Mouse (Mus musculus) neural tube, embryonic 11.5 days (tissue): ENCODE data around the gene Atp6v1g2. TPM values are rescaled to one million over a fixed set of nuclear protein-coding genes. Genes with fewer than 3 reads are reported as not detected.

Experiments used
- ATAC-seq: fragments of 200-750 bp; cut with Nextera tagmentation; 2 replicates; pipeline ENCODE4 v1.8.0; 2017; ENCODE audit warnings: moderate number of reproducible peaks, mild to moderate bottlenecking, moderate TSS enrichment, moderate library complexity; ENCODE audit not compliant: insufficient read depth, low FRiP score, low TSS enrichment
- DNase-seq: peaks from one replicate; pipeline ENCODE4 v3.0.0-alpha.2; 2015; ENCODE audit warnings: low spot score
- H3K27ac ChIP-seq: fragments of 300-500 bp; sonication (generic); 2 replicates; pipeline ENCODE4 v1.5.1; 2014; ENCODE audit warnings: low read depth, mild to moderate bottlenecking, low read length
- H3K27me3 ChIP-seq: fragments of 300-500 bp; sonication (generic); 2 replicates; pipeline ENCODE4 v1.6.1; 2014; ENCODE audit warnings: mild to moderate bottlenecking, low read length, mixed read lengths; ENCODE audit not compliant: control insufficient read depth, insufficient read depth
- H3K36me3 ChIP-seq: fragments of 300-500 bp; sonication (generic); 2 replicates; pipeline ENCODE4 v1.6.1; 2014; ENCODE audit warnings: mild to moderate bottlenecking, low read length, moderate library complexity, mixed read lengths; ENCODE audit not compliant: control insufficient read depth, insufficient read depth
- H3K4me1 ChIP-seq: fragments of 300-500 bp; sonication (generic); 2 replicates; pipeline ENCODE4 v1.6.1; 2014; ENCODE audit warnings: low read length, mixed read lengths; ENCODE audit not compliant: control insufficient read depth, insufficient read depth
- H3K4me2 ChIP-seq: fragments of 300-500 bp; sonication (generic); 2 replicates; pipeline ENCODE4 v1.6.1; 2014; ENCODE audit warnings: low read depth, mild to moderate bottlenecking, moderate library complexity
- H3K4me3 ChIP-seq: fragments of 300-500 bp; sonication (generic); 2 replicates; pipeline ENCODE4 v1.5.1; 2014; ENCODE audit warnings: low read depth, low read length
- H3K9ac ChIP-seq: fragments of 300-500 bp; sonication (generic); 2 replicates; pipeline ENCODE4 v1.6.1; 2014; ENCODE audit warnings: mild to moderate bottlenecking, low read length
- H3K9me3 ChIP-seq: fragments of 300-500 bp; sonication (generic); 2 replicates; pipeline ENCODE4 v1.6.1; 2016; ENCODE audit warnings: low read length; ENCODE audit not compliant: control insufficient read depth
- WGBS: fragments of 180-500 bp; shearing (Covaris S2); extraction: QIAGEN DNeasy Blood & Tissue Kit; methylation state at CpG from one replicate; pipeline ENCODE4 v1.1.7; 2014; 5-methylcytosine and 5-hydroxymethylcytosine counted together
- polyA plus RNA-seq: library from polyadenylated mRNA; unstranded; fragments of >200 nt; fragmentation: Nextera tagmentation; extraction: Ambion mirVana; gene quantifications from 2 replicates; pipeline ENCODE4 v1.2.1, GENCODE M21; 2014

Atp6v1g2 gene
- polyA plus RNA-seq, 1 experiment from 2014 or later = 16.8 TPM

DNA sequence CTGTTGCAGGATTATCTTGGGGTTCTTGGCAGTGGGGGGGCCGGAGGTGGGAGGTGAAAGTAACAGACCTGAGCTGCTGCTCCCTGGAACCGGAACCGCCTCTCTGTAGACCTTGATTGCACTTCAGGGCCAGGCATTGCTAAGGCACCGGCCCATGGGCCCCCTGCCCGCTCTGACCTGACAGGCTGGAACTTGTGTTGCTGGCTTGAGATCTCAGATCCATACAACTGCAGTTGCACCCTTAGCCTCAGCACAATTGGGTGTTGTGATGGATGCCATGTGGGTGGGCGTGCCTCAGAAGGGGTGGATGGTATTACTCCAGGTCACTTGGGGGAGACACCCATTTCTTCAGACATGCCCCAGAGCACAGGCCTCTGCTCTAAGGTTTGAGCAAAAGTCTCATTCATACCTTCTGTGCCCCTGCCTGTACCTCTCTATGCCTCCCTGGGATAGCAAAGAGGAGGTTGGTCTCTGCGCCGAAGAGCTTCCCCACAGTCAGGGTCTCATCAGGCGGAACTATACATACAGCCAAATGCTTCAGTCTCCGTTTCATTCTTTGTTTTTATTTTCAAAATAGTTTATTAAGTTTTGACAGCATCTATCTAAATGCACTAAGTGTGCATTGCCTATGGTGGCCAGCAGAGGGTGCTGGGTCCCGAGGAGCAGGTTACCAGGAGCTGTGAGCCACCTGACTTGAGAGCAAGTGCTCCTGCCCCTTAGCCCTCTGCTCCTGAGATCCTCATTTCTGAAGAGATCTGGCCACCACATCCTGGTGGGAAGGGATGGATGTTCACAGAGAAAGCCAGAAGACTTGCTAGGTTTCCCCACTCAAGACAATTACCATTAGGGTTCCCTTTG lies 21.0 kb downstream of the Atp6v1g2 start:
- peak; percentile 20; the same call in 1 of the 2 replicates for ATAC-seq
- DNase-seq = peak; percentile 61

DNA sequence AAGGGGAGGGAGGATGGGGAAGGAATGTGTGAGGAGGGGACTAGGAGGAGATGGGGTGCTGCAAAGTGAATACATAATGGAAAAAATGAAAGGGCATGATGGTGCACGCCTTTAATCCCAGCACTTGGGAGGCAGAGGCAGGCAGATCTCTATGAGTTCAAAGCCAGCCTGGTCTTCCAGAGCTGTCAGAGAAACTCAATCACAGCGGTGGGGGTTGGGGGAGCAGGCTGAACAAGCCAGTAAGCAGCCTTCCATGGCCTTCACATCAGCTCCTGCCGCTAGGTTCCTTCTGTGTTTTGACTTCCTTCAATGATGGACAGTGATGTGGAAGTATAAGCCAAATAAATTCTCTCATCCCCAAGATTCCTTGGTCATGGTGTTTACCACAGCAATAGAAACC lies 21.8 kb downstream of the Atp6v1g2 start:
- WGBS = 64% methylated on average over 3 of the region's 3 CpGs
- Histone ChIP-seq H3K9me3 (no peaks in the 10 kb centered on the region), H3K36me3 (peaks cover 20% of the 10 kb centered on the region), H3K27ac (no peak overlapping the region), H3K27me3 (no peaks in the 10 kb centered on the region), H3K4me1 (no peaks in the 10 kb centered on the region), H3K4me2 (no peak overlapping the region), H3K4me3 (no peak overlapping the region), H3K9ac (no peak overlapping the region)
- DNase-seq (peak; percentile 8), ATAC-seq (no peak)

More for the DNA sequence above, 21.0 kb downstream of the Atp6v1g2 start:
- Histone ChIP-seq H3K4me3 (0 out of 2 replicates have a peak overlapping the region, but pooled peaks have one; percentile 10), H3K27me3 (no peaks in the 10 kb centered on the region), H3K27ac (no peak overlapping the region), H3K36me3 (peaks cover 22% of the 10 kb centered on the region), H3K9me3 (no peaks in the 10 kb centered on the region), H3K4me2 (no peak overlapping the region), H3K9ac (no peak overlapping the region), H3K4me1 (no peaks in the 10 kb centered on the region)
- WGBS = 55% methylated on average over 11 of the region's 11 CpGs

DNA sequence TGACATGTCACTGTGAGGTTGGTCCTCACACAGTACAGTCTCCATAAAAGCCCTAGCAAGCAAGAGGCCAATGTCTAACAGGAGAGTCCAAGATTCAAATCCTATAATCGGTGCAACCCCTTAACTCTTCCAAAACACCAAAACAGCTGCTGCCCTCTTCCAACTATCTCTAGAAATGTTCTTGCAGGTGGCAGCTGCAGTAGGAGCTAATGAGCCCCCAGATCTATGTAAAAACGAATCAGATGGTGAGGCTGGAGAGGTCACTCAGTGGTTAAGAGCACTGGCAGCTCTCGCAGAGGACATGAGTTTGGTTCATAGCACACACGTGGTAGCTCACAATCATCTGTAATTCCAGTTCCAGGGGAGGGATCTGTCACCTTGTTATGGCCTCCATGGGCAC lies 22.2 kb downstream of the Atp6v1g2 start:
- no peaks in the 10 kb centered on the region for H3K27me3 ChIP-seq
- no peak overlapping the region for H3K27ac ChIP-seq
- ATAC-seq (no peak), DNase-seq (peak; percentile 8)
- no peaks in the 10 kb centered on the region for H3K9me3 ChIP-seq
- H3K4me3 ChIP-seq = no peak overlapping the region
- 63% methylated on average over 4 of the region's 4 CpGs for WGBS
- peaks cover 17% of the 10 kb centered on the region for H3K36me3 ChIP-seq
- no peak overlapping the region for H3K4me2 ChIP-seq
- no peak overlapping the region for H3K9ac ChIP-seq
- no peaks in the 10 kb centered on the region for H3K4me1 ChIP-seq

DNA sequence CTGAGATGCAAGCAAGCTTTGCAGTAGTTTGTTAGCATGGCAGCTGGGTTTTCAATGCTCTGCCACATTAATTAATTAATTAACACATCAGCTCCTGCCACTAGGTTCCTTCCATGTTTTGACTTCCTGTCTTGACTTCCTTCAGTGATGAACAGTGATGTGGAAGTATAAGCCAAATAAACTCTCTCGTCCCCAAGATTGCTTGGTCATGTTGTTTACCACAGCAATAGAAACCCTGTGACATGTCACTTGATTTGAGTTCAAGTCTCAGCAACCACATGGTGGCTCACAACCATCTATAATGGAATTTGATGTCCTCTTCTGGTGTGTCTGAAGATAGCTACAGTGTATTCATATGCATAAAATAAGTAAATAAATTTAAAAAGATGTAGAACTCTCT lies 23.9 kb downstream of the Atp6v1g2 start:
- H3K9ac ChIP-seq = no peak overlapping the region
- no peak overlapping the region for H3K4me2 ChIP-seq
- H3K27me3 ChIP-seq = no peaks in the 10 kb centered on the region
- H3K36me3 ChIP-seq = peaks cover 14% of the 10 kb centered on the region
- no peak for DNase-seq
- H3K9me3 ChIP-seq = no peaks in the 10 kb centered on the region
- ATAC-seq = no peak
- WGBS = 72% methylated on average over 1 of the region's 1 CpGs
- no peak overlapping the region for H3K27ac ChIP-seq
- H3K4me3 ChIP-seq = no peak overlapping the region
- no peaks in the 10 kb centered on the region for H3K4me1 ChIP-seq

DNA sequence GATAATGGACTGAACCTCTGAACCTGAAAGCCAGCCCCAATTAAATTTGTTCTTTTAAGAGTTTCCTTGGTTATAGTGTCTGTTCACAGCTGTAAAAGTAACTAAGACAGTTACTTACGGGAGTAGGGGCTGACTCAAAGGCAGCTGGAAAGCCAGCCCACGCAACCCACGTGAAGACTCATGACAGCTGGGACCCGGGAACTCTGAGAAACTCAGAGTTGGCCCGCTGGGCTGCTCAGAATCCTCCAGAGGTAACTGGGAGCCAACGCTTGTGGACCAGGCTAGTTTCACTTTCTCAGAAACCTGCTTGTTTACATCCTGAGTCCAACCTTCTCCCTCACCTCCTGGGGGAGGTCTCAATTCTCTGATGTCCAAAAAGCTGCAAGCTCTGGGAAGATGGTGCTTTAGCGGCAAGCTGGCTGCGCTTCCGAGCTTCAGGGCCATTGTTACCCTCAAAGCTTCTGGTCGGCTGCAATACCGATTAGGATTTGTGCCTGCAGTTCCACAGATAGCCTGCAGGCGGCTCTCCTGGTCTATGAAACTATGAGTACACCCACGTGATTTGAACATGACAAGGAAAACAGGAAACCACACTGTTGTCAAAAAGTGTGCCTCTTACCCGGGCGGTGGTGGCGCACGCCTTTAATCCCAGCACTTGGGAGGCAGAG lies 24.5 kb downstream of the Atp6v1g2 start:
- Histone ChIP-seq H3K4me2 (peak overlapping the region; percentile 31), H3K9me3 (no peaks in the 10 kb centered on the region), H3K9ac (peak overlapping the region; percentile 33), H3K27me3 (no peaks in the 10 kb centered on the region), H3K36me3 (peaks cover 10% of the 10 kb centered on the region), H3K4me3 (peak overlapping the region; percentile 19), H3K27ac (no peak overlapping the region), H3K4me1 (no peaks in the 10 kb centered on the region)
- WGBS = 19% methylated on average over 17 of the region's 17 CpGs
- ATAC-seq (0 out of 2 replicates have a peak, but pooled peaks have one; percentile 20), DNase-seq (peak; percentile 89)

DNA sequence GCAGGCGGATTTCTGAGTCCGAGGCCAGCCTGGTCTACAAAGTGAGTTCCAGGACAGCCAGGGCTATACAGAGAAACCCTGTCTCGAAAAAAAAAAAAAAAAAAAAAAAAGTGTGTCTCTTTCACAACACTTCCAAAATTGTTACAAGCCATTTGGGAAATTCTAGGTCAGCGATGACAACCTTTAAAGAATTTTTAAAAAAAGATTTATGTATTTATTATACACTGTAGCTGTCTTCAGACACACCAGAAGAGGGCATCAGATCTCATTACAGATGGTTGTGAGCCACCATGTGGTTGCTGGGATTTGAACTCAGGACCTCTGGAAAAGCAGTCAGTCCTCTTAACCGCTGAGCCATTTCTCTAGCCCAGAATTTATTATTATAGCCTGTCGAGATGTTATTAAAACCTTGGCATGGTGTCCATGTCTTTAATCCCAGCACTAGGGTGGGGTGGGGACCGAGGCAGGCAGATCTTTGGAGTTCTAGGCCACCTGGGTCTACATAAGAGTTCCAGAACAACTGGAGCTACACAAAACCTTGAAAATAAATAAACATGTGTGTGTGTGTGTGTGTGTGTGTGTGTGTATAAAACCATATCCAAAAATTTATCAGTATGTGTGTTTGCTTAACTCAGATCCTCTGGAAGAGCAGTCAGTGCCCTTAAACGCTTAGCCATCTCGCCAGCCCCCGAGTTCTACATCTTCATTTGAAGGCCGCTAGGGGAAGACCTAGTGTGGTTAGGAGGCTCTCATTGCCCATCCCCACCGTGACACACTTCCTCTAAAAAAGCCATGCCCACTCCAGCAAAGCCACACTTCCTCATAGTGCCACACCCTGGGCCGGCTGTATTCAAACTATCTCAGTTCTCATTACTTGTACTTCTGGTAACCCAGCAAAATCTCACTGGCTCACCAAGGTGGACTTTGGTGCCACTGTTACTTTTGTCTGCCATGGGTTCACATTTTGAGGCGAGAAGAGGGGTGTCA lies 25.3 kb downstream of the Atp6v1g2 start:
- Histone ChIP-seq H3K9ac (no peak overlapping the region), H3K36me3 (peaks cover 4% of the 10 kb centered on the region; the same call in 1 of the 2 replicates), H3K27me3 (no peaks in the 10 kb centered on the region), H3K9me3 (no peaks in the 10 kb centered on the region), H3K4me1 (no peaks in the 10 kb centered on the region), H3K4me3 (no peak overlapping the region), H3K4me2 (no peak overlapping the region), H3K27ac (no peak overlapping the region)
- 68% methylated on average over 13 of the region's 14 CpGs for WGBS
- ATAC-seq = no peak
- no peak for DNase-seq

DNA sequence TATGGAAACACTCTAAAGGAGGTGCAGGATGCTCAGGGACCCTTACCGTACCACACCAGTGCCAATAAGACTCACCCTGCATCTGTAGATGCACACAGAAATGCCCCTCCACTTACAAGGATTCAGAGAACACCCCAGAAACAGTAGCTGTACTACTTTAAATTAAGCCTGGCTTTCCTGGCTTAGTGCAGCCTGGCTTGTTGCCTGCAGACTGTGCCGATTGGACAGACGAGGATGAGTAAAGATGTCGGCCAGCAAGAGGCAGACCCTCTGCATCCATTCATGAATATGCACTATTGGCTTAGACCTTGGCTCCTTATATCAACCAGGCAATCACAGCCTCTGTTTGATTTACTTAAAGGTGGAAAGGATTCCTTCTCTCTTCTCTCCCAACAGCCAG lies 26.2 kb downstream of the Atp6v1g2 start:
- Histone ChIP-seq H3K9ac (no peak overlapping the region), H3K9me3 (no peaks in the 10 kb centered on the region), H3K27me3 (no peaks in the 10 kb centered on the region), H3K27ac (no peak overlapping the region), H3K4me1 (no peaks in the 10 kb centered on the region), H3K4me3 (no peak overlapping the region), H3K36me3 (no peaks in the 10 kb centered on the region), H3K4me2 (no peak overlapping the region)
- WGBS = 82% methylated on average over 4 of the region's 4 CpGs
- ATAC-seq (no peak), DNase-seq (no peak)

DNA sequence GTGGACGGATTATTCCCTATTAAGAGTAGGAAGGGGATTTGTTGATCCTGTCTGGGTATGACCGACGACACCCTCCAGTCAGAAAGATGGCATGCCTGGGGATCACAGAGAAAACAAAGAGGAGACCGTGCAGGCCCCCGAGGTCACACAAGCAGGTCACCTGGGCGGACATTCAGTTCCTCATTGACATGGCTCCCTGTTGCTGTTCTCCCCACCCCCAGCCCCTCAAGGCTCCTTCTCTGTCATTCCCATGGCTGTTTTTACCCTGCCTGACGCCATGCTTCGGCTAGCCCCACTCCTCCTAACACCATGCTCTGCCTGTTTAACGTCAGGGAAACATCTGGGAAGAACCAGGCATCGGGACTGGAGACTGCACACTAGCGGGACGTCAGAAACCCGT lies 28.2 kb downstream of the Atp6v1g2 start:
- Histone ChIP-seq H3K9ac (no peak overlapping the region), H3K4me1 (no peaks in the 10 kb centered on the region), H3K9me3 (no peaks in the 10 kb centered on the region), H3K27me3 (no peaks in the 10 kb centered on the region), H3K36me3 (no peaks in the 10 kb centered on the region), H3K27ac (no peak overlapping the region), H3K4me2 (no peak overlapping the region), H3K4me3 (no peak overlapping the region)
- no peak for DNase-seq
- WGBS = 75% methylated on average over 13 of the region's 13 CpGs
- no peak for ATAC-seq
